Mouse (Mus musculus) fat pad, adult 2 months (tissue): ENCODE data around the gene Lrrk1.

Source experiments
- DNase-seq: peaks from one replicate; pipeline ENCODE4 v3.0.0-alpha.2; 2011; ENCODE audit warnings: low read depth, low spot score; ENCODE audit errors: extremely low read depth

Gene Lrrk1

DNA sequence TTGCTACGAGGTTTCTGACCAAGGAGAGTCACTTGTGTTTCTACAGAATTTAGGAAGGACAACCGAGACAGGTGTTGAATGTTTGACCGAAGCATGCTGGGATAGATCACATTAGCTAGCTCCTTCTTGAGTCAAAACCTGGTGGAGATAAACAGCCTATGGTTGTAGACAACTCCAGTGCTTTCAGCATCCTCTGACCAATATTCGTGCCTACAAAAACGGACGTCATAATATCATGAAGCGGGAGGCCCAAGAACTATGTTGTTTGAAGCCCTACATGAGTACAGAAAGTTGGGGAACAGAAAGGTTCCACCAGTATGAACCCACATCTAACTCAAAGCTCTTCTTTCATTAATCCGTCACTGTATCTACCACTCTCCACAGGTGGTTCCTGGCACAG lies 3.3 kb downstream of the Lrrk1 start:
- no peak for DNase-seq

DNA sequence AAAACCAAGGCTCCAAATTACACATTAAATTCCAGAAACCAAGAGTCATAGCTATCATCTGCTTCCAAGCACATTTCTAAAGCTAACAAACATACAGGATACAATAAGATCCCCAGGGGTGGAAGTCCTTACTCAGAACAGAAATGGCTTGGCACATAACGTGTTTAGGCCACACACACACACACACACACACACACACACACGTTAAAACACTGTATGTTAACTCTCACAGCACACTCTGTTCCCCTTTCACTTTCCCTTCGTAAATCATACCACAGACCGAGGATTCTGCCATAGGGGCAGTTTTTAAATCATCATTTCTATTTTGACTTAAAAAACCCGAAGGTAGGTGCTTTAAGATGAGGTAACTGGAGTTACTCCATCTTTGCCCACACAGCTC lies 3.9 kb downstream of the Lrrk1 start:
- DNase-seq: no peak

DNA sequence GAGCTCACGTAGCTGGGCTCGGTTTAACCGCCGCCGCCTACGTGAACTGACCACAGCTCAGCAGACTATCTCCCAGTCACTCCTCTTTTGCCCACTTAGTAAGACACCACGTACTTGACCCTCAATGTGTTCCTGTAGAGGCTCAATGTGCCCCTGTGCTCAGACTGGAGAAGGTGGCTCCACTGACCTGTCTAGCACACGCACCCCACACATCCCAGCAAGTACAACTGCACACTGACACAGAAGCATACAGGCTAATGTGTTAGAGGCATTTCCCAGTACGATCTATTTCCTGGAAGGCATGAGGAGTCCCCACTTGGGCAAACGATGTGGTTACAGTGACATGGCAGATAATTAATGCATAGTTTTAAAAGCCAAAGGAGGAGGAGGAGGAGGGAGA lies 11.6 kb downstream of the Lrrk1 start:
- DNase-seq: no peak

DNA sequence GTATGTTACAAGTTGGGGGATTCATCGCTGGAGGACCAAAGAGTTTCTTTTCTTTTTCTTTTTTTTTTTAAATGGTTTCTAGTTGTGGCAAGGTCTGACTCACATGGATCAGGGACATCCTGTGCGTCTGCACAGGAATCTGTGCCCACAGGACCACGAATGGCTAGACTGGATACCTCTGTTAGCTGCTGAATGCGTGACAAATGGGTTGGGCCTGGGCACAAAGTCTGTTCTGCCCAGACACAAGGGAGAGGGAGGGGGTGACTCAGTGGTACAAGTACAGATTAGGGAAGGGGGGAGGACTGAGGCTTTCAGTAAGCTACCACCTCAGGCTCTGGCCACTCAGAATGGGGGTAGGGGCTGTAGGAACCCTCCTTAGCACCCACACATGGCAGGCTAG lies 12.4 kb downstream of the Lrrk1 start:
- DNase-seq: no peak

DNA sequence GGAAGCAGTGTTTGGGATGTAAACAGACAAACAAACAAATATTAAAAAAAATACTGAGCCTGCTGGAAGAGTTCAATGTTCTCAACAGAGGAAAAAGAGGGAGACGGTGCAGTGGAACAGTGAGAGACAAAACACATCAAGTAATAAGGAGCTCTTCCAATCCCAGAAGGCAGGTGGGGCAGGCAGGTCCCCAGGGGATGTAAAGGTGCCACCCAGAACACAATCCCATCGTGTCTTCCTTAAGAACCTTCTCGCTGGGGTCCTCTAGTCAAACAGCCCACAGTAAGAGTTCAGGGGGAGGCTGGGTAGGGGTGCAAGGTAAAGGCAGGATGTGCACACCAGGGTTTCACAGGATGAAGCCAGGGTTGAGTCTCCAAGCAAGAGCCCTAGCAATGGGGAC lies 14.8 kb downstream of the Lrrk1 start:
- DNase-seq: no peak

DNA sequence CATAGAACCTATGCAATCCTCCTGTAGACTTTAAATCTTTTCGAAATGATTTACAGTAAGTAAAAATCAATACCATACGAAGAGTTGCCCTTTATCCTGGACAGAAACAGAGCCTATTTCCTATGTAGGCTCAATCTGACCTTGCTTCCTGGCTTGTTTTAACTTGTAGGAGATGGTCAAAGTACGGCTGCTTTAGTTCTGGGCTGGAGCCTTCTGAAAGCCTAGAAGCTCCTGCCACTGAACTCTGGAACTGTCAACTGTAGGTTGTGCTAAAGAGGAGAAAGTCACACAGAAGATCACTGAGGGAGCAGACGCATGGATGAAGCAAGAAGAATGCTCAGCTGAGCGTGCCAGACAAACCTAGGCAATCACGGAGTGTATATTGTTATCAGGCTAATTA lies 17.2 kb downstream of the Lrrk1 start:
- DNase-seq: no peak

DNA sequence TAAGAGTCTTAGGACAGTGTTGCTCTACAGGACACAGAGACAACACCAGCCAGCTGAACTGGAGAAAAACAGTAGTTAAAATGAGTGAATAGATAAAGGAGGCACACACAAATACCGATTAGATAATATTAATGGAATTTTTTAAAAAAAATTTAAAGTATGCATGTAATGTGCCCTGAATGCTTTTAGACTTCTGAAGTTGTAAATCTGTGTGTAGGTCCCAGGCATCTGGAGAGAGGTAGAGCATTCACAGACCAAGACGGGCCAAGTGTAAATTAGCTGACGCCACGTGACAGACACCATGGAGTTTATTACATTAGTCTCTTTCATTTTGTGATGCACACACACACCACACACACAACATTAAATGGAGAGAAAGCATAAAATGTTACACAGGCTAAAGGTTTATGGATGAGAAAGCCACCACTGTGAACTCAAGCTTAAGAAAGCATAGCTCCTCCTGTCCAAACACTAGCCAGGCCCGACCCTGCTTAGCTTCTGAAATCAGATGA lies 18.2 kb downstream of the Lrrk1 start:
- no peak for DNase-seq

DNA sequence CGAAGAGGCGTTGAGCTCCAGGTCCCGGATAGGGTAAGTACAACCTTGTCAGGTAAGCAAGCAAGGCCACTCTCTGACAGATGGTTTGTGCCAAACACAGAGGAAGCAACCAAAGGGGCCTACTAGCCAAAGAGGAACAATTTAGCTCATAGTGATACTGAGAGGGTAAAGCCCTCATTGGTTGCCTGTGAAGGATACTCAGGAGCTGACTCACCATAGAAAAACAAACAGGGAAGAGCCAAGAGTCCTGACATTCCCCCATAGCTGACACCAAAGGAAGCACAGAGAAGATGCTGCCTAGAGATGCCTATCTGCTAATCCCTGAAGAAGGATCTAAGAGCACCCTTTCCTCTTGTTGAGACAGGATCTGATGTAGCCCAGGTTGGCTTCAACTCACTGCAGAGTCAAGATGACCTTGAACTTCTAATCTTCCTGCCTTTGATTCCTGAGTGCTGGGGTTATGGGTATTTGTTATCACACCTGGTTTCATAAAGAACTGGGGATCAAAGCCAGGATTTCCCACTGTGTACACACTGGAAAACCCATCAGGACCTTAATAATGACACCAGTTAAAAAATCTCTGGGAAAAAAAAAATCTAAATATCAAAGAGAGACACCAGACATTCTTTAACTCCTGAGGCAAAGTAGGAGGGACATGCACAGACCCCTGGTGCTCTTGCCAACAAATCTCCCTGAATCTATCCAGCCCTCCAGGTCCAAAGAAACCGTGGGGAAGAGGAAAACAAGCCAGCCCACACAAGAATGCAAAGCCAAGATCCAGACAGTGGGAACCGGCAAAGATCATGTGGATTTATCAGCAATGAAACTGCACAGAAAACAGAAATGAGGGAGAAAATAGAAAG lies 18.8 kb downstream of the Lrrk1 start:
- DNase-seq: no peak

DNA sequence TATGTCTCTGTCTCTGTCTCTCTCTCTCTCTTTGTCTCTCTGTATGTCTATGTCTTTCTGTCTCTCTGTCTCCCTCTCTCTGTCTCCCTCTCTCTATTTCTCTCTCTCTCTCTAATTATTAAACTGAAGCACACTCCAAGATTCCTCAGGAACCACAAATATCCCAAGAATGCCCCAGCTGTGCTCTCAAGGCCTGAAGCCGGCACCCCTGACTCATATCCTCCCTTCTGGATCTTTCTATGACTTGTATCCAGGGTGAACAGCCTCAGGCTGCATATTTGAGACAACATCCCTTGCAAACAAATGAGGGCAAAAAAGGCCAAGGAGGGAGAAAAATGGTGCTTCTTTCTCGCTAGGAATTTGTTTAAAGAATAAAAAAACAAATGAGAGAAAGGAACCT lies 22.2 kb downstream of the Lrrk1 start, which contains the start of gene Gm10974:
TSS of gene Gm10974 (plus strand) at position 2 of the 400 bp plus-strand sequence.
- DNase-seq: no peak

DNA sequence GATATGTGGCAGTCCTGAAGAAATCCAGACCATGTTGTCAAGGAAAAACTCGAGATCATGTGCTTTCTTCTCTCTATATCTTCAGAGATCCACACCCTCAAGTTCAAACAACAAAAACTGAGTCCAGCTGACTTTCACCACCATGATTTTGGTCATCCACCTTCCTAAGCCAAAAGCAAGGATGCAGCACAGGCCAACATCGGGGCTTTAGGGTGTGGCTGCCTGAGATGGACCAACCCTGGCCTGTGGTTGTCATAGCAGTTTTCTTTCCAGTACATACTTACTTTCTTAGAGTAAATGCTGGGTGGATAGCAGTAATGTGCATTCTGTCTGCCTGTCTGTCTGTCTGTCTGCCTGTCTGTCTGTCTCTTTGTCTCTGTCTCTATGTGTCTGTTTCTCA lies 22.7 kb downstream of the Lrrk1 start:
- DNase-seq: no peak

DNA sequence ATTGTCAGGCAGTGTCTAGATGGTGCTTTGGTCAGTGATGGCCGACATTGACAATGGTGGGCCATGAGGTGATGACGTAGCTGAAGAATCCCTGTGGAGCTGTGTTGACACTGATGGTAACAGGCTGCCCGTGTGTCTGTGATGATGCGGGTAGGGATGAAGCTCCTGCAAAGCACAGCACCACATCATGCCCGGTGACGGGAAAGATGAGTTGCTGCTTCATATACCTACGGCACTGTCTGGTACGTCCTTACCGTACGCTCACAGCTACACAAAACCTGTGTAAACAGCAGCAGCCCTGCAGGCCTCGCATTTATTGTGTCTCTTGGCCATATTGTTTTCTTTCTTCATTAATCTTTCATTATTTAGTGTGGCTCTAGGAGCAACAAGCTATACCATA lies 23.7 kb downstream of the Lrrk1 start:
- no peak for DNase-seq

DNA sequence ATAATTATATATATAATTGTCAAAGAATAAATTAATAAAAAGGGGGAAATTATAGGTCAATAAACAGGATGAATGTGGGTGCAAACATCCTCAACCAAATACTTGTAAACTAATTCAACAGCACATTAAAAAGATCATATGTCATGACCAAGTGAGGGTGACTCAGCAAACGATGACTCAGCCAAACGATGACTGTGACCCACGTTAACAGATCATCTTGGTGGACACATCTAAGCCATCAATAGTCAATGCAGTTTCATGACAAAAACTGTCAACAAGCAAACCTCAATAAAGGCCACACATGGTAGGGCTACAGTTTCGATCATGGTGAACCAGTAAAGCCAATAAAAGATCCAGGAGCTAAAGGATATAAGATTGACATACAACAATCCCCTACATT lies 29.1 kb downstream of the Lrrk1 start:
- DNase-seq: no peak

DNA sequence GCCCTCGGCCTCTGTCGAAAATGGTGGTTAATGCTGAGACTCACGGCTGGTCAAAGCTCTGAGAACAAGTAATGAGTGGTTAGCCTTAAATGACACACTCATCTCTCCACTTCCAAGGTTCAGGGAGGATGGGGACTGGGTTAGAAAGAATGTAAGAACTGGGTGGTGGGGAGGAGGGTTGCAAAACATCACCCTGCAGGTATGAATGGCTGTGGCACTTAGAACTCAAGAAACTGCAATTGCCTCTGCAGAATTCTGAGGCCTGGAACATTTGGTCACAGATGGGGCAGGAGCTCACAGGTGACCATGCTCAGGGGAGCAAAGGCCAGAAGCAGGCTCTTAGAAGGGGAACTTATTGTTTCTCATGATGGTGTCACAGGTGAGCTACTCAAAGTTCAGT lies 29.7 kb downstream of the Lrrk1 start:
- no peak for DNase-seq

DNA sequence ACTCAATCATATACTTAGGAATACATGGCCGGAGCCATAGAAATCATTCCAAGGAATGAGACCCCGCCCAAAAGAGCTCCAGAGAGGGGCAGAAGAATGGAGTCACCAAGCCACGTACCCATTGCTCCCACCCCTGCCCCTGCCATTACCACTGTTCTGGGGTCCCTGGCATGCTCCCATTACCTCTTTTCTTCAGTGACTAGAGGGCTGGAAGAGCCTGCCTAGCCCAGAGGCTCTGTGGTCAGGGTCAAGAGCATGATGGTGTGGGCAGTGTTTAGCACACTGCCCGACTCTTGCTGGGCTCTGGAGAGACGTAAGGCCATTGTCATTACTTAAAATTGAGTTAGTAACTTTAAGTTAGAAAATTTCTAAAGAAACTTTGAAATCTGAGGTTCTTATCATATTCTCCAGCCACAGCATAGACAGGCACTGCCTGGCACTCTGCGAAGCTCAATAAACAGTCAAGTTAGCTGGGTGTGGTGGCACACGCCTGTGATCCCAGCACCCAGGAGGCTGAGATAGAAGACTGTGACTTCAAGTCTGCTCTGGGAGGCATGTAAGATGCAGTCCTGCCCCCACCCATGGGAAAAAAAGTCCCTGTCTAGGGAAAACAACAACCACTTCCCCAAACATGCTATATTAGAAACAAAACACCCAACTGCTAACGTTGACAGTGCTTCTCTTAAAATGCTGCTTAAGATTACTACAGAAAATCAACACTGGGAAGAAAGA lies 32.2 kb downstream of the Lrrk1 start:
- DNase-seq: no peak

DNA sequence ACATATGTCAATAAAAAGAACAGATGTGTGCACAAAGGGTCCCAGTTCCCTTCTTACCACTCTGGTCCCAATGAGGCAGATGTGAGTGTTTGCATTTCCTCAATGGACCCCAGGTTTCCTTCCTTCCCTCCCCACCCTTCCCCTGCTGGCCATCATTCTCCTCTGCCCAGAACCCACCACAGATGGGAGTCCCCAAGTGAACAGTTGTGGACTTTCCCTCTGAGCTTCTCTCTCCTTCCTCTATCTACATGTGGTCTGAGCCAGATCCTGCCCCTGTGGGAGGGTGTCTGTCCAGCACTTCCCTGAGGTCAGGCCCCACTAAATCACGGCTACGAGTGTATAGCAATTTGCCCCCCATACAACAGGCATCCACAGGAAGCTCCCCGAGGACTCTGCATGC lies 33.2 kb downstream of the Lrrk1 start:
- DNase-seq: no peak

DNA sequence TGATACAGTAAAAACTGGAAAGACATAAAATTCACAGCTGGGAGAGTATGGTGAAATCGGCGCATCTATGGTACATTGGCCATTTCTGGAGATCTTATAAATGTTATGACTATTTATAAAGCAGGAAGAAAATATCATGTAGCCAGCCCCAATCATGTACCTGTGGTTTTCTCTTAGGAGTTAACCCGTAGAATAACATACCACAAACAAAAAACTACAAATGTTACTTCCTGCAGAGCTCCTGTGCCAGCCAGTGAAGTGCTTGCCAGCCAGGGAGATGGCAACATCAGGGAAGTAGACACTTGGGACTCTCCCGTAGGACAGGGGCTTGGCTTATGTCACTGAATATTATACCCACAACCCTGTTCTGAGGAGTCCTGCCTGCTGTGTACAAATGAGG lies 37.1 kb downstream of the Lrrk1 start:
- DNase-seq: no peak

DNA sequence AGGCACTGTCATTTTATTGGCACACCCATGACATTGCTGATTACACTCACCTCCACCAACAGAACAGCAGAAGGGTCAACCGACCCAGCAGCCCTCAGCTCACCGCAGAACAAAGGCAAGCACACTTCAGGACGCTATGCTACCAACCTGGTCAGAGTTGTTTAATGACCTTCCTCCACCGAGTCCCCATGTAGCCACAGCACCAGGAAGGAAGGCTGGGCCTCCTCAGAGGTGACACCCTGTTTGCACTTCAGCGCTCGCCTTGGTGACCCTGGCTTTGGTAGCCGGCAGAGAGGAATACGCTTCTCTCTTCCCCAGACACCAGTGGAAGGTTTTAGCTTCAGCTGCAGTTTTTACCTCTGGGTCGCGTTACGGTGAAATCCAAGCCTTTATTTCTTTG lies 38.5 kb downstream of the Lrrk1 start:
- no peak for DNase-seq

DNA sequence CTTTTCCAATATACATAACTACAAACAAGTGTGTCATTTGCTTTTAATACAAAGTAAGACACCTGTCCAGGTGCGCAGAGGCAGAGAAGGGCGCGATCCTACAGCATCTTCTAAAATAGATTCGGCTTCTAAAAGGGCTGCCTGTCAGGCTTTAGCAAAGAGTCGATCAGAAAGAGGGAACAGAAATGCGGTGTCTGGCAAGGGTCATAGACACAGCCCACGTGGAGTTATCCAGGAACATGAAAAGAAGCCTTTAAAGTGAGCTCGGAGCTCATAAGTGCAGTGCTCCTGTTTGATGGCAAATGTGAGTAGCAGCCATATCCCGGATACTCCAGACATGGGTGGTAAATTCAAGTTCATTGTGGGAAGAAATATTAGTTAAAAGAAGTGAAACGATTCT lies 39.6 kb downstream of the Lrrk1 start:
- DNase-seq: no peak

DNA sequence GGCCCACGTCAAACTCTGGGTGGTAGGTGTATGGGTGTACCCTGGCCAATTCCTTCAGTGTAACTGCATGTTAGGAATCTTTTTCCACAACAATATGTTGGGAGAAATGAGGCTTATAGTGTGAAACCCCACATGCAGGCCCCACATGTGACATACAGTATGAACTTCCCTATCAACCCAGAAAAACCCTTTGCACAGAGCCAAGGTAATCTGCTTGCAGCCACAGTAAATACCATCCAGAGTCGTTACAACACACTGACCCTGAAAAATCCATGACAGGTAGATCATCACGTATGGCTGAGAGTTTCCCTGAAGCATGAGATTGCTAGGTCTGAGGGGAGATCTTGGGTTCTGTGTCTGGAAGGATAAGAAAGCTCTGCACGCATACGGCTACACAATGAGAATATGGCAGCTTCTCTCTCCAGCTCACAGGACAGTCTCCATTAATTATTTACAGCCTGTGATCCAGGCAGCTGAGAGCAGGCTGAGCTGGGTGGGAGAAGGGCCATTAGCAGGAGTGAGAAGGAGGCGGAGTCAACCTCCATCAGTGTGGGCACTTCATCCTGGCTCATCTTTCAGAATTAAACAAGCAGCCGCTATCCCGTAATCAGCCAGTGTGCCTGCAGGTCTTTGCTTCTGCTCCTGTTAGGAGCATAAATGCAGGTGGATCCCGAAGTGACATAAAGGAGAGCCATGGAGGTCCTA lies 41.0 kb downstream of the Lrrk1 start:
- DNase-seq: no peak

DNA sequence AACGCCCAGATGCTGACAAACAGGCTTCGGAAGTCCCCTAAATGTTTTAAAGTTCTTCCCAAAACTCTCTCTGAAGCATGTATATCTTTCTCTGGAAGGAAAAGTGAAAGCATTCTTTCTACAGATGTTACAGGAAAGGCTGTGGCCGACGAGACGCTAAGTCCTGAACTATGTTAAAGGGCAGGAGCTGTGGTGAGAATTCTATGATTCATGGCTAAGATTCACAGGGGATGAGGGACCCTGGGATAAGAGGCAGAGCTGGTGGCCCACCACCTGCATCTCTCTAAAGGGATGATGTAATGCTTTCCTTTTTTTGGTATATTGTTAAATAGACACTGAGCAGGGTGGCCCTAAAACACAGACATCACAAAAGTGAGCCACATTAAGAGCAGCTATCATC lies 44.8 kb downstream of the Lrrk1 start:
- no peak for DNase-seq

DNA sequence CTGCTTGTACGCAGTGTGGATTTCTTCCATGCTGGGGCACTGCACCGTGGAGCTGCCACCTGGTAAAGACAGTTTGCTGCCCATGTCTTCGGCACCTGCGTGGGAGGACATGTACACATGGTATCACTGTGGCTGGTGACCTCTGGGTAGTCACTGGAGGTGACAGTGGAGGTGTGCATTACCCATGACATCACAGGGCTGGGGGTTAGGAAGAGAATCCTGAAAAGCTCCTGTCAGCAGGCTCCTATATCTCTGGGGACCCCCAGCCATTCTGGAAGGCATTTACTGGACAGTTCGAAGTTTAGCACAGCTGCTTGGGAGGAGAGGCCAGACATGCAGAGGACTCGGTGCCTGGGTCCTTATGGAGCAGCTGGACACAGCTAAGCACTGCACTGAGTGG lies 45.3 kb downstream of the Lrrk1 start:
- DNase-seq: no peak

DNA sequence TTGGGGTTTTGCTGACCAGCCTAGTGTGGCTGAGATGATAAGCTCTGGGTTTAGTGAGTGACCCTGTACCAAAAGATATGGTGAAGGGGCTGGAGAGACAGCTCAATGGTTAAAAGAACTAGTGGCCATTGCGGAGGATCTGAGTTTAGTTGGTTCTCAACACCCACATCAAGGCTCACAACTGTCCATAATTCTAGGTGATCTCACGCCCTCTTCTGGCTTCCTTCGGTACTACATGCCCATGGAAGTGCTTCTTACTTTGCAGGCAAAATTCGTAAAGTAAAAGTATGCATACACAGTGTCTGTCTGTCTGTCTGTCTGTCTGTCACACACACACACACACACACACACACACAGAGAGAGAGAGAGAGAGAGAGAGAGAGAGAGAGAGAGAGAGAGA lies 45.8 kb downstream of the Lrrk1 start:
- DNase-seq: no peak
